Mouse (Mus musculus) heart, embryonic 14.5 days (tissue): ENCODE results near the gene C1d. TPM values are rescaled to one million over a fixed set of nuclear protein-coding genes. Genes with fewer than 3 reads are reported as not detected.

ENCODE experiments used
- ATAC-seq: fragments of 200-750 bp; cut with Nextera tagmentation; 2 replicates; pipeline ENCODE4 v1.8.0; 2017; ENCODE audit warnings: low read depth, moderate TSS enrichment; ENCODE audit not compliant: insufficient number of reproducible peaks, insufficient read depth, low FRiP score
- H3K27ac ChIP-seq, 2 experiments: fragments of 200-500 bp in 1 of 2; fragments of 300-500 bp in 1 of 2; sonication (generic) in 1 of 2; replicated peaks in 1 of 2; 2 replicates each; pipeline ENCODE4 v1.5.1; 2012 to 2014; ENCODE audit warnings: low read depth in 2 of 2, low read length in 2 of 2, control low read depth in 1 of 2, mild to moderate bottlenecking in 1 of 2, mixed read lengths in 1 of 2; ENCODE audit not compliant: control insufficient read depth in 1 of 2, insufficient read depth in 1 of 2
- H3K27me3 ChIP-seq: fragments of 300-500 bp; sonication (generic); 2 replicates; pipeline ENCODE4 v1.6.1; 2014; ENCODE audit warnings: mild to moderate bottlenecking, low read length, control low read depth; ENCODE audit not compliant: control insufficient read depth, insufficient read depth
- H3K36me3 ChIP-seq: fragments of 300-500 bp; sonication (generic); 2 replicates; pipeline ENCODE4 v1.6.1; 2014; ENCODE audit warnings: mild to moderate bottlenecking, control low read depth, low read length, mixed read lengths; ENCODE audit not compliant: control insufficient read depth, insufficient read depth
- H3K4me1 ChIP-seq, 2 experiments: fragments of 200-500 bp in 1 of 2; fragments of 300-500 bp in 1 of 2; sonication (generic) in 1 of 2; 2 replicates each; pipeline ENCODE4 v1.6.1; 2012 to 2014; ENCODE audit warnings: low read length in 2 of 2, control low read depth in 1 of 2, mixed read lengths in 1 of 2; ENCODE audit not compliant: control insufficient read depth in 2 of 2, insufficient read depth in 2 of 2
- H3K4me2 ChIP-seq: fragments of 300-500 bp; sonication (generic); 2 replicates; pipeline ENCODE4 v1.6.1; 2014; ENCODE audit warnings: mild to moderate bottlenecking, low read length
- H3K4me3 ChIP-seq, 2 experiments: fragments of 200-500 bp in 1 of 2; fragments of 300-500 bp in 1 of 2; sonication (generic) in 1 of 2; 2 replicates each; pipeline ENCODE4 v1.5.1; 2012 to 2014; ENCODE audit warnings: low read length in 2 of 2, mild to moderate bottlenecking in 2 of 2, control low read depth in 1 of 2, low read depth in 1 of 2, moderate library complexity in 1 of 2; ENCODE audit not compliant: control insufficient read depth in 1 of 2, insufficient read depth in 1 of 2
- H3K9ac ChIP-seq: fragments of 300-500 bp; sonication (generic); 2 replicates; pipeline ENCODE4 v1.6.1; 2014; ENCODE audit warnings: mild to moderate bottlenecking, low read length
- H3K9me3 ChIP-seq: fragments of 300-500 bp; sonication (generic); 2 replicates; pipeline ENCODE4 v1.6.1; 2016; ENCODE audit warnings: low read length, control low read depth; ENCODE audit not compliant: control insufficient read depth
- WGBS: fragments of 180-500 bp; shearing (Covaris S2); extraction: QIAGEN DNeasy Blood & Tissue Kit; methylation state at CpG from one replicate; pipeline ENCODE4 v1.1.7; 2014; 5-methylcytosine and 5-hydroxymethylcytosine counted together
- polyA plus RNA-seq: library from polyadenylated mRNA; unstranded; fragments of >200 nt; fragmentation: Nextera tagmentation; extraction: Ambion mirVana; gene quantifications from 2 replicates; pipeline ENCODE4 v1.2.1, GENCODE M21; 2014

Gene C1d
- 83.6 and 87.9 TPM in 2 replicates for polyA plus RNA-seq

GRCm38 (mm10) chr11:17257443-17257842, at the start of gene C1d:
C1d (plus strand) TSS chr11:17257579.
- Histone ChIP-seq H3K36me3 (no peaks in the 10 kb centered on the region), H3K9me3 (no peaks in the 10 kb centered on the region), H3K4me3 (peak within 1 kb of the TSS; percentile 85 to 94), H3K27me3 (no peaks in the 10 kb centered on the region), H3K27ac (peak within 1 kb of the TSS; percentile 88 to 90), H3K4me1 (peaks cover 5 to 7% of the 10 kb centered on the region in 2 experiments; a peak in 2 of 4 replicates), H3K9ac (peak within 1 kb of the TSS; percentile 96), H3K4me2 (peak within 1 kb of the TSS; percentile 66)
- ATAC-seq = peak; percentile 89
- WGBS = under 1% methylated on average over 33 of the region's 33 CpGs

GRCm38 (mm10) chr11:17211258-17212140, 45.9 kb upstream of the C1d start, which contains the start of gene Pno1:
Pno1 (minus strand) TSS chr11:17211568.
- peaks cover 0 to 19% of the 10 kb centered on the region in 2 experiments; a peak in 3 of 4 replicates for H3K4me1 ChIP-seq
- peak within 1 kb of the TSS; percentile 71 to 87 for H3K27ac ChIP-seq
- no peaks in the 10 kb centered on the region for H3K27me3 ChIP-seq
- H3K9me3 ChIP-seq = no peaks in the 10 kb centered on the region
- H3K9ac ChIP-seq = peak within 1 kb of the TSS; percentile 89
- peak; percentile 98 for ATAC-seq
- WGBS = 1% methylated on average over 64 of the region's 65 CpGs
- peaks cover 31% of the 10 kb centered on the region for H3K36me3 ChIP-seq
- H3K4me3 ChIP-seq = peak within 1 kb of the TSS; percentile 85 to 94
- H3K4me2 ChIP-seq = peak within 1 kb of the TSS; percentile 84

- Histone ChIP-seq H3K4me2 (peak overlapping the region; percentile 84), H3K9me3 (no peaks in the 10 kb centered on the region), H3K4me1 (peaks cover 0 to 19% of the 10 kb centered on the region in 2 experiments; a peak in 3 of 4 replicates), H3K9ac (peak overlapping the region; percentile 89), H3K27me3 (no peaks in the 10 kb centered on the region), H3K4me3 (peak overlapping the region; percentile 85 to 94), H3K36me3 (peaks cover 25% of the 10 kb centered on the region), H3K27ac (peak overlapping the region; percentile 67 to 71)
- ATAC-seq = no peak
- WGBS = 2% methylated on average over 10 of the region's 10 CpGs
These were observed 45.3 kb upstream of the C1d start for GRCm38 (mm10) chr11:17212141-17212495.

- ATAC-seq = no peak
- Histone ChIP-seq H3K9ac (peak overlapping the region; percentile 89; the same call in 1 of the 2 replicates), H3K4me2 (peak overlapping the region; percentile 84), H3K27me3 (no peaks in the 10 kb centered on the region), H3K27ac (no peak overlapping the region), H3K4me1 (peaks cover 0 to 19% of the 10 kb centered on the region in 2 experiments; a peak in 3 of 4 replicates), H3K4me3 (peak overlapping the region in 1 of 2 experiments; percentile 94; a peak in 1 of 4 replicates), H3K36me3 (peaks cover 17% of the 10 kb centered on the region), H3K9me3 (no peaks in the 10 kb centered on the region)
- 34% methylated on average over 5 of the region's 5 CpGs for WGBS
These were observed 44.4 kb upstream of the C1d start for GRCm38 (mm10) chr11:17212903-17213509.

GRCm38 (mm10) chr11:17215475-17215874, 41.9 kb upstream of the C1d start:
- H3K4me3 ChIP-seq = no peak overlapping the region
- H3K9ac ChIP-seq = no peak overlapping the region
- 82% methylated on average over 3 of the region's 3 CpGs for WGBS
- ATAC-seq = no peak
- peaks cover 0 to 16% of the 10 kb centered on the region in 2 experiments; a peak in 3 of 4 replicates for H3K4me1 ChIP-seq
- H3K9me3 ChIP-seq = no peaks in the 10 kb centered on the region
- H3K4me2 ChIP-seq = no peak overlapping the region
- no peaks in the 10 kb centered on the region for H3K27me3 ChIP-seq
- peaks cover 2% of the 10 kb centered on the region; the same call in 1 of the 2 replicates for H3K36me3 ChIP-seq
- no peak overlapping the region for H3K27ac ChIP-seq

GRCm38 (mm10) chr11:17221126-17221525, 36.3 kb upstream of the C1d start:
- Histone ChIP-seq H3K4me1 (no peaks in the 10 kb centered on the region), H3K36me3 (peaks cover 28% of the 10 kb centered on the region), H3K27ac (no peak overlapping the region), H3K9ac (no peak overlapping the region), H3K4me3 (no peak overlapping the region), H3K9me3 (no peaks in the 10 kb centered on the region), H3K27me3 (no peaks in the 10 kb centered on the region), H3K4me2 (no peak overlapping the region)
- 88% methylated on average over 8 of the region's 8 CpGs for WGBS
- ATAC-seq = no peak

GRCm38 (mm10) chr11:17232792-17233191, 24.6 kb upstream of the C1d start:
- Histone ChIP-seq H3K4me3 (peak overlapping the region; percentile 3 to 11; a peak in 1 of 4 replicates), H3K4me1 (peaks cover 8 to 31% of the 10 kb centered on the region in 2 experiments), H3K27me3 (no peaks in the 10 kb centered on the region), H3K4me2 (peak overlapping the region; percentile 49), H3K27ac (peak overlapping the region; percentile 34 to 62), H3K9me3 (no peaks in the 10 kb centered on the region), H3K36me3 (peaks cover 27% of the 10 kb centered on the region), H3K9ac (peak overlapping the region; percentile 41; the same call in 1 of the 2 replicates)
- peak; percentile 89 for ATAC-seq
- 19% methylated on average over 5 of the region's 5 CpGs for WGBS
